In the genomic region with DNA sequence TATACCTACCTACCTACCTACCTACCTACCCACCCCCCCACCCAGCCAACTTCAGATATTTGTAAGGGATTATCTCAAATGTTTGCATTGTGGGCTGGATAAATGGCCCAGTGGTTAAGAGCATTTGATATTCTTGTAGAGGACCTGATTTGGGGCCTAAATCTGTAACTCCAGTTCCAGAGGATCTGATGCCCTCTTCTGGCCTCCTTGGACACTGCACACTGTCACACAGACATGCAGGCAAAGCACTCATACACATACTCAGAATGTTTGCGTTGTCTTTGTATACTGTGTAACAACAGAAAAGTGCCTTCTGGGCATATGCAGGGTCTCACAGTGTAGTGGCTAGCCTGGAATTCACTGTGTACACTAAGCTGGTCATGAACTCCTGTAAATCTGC, we compare ENCODE assay signal across 10 mouse cellular contexts.
DNase-seq lines count a peak whose midpoint lies in the region; ATAC-seq and TF ChIP-seq lines count a peak whose summit lies in the region.
"Had no signal": no experiment of that assay in that cellular context is flagged by ENCODE, and none has a peak within 500 bp of the region (broad histone marks: within the 10 kb centered on the region; RNA-seq: fewer than 3 reads in every experiment).

No protein-coding gene starts in this region.

- TF ChIP-seq POLR2A in CH12.LX (IDR thresholded peaks at IDR 0.05; ENCODE audit: low read depth, low read length) = no peak
- TF ChIP-seq POLR2A in bone marrow, adult 2 months (IDR thresholded peaks at IDR 0.05; ENCODE audit: borderline replicate concordance, control insufficient read depth, low read depth, low read length) = no peak

- TF ChIP-seq RAD21 in CH12.LX (IDR thresholded peaks at IDR 0.05; ENCODE audit: low read depth, low read length) = peak; percentile 62

- H3K9me3 ChIP-seq in kidney, embryonic 14.5 days (ENCODE audit: control insufficient read depth, low read length) = no peaks in the 10 kb centered on the region
- H3K9me3 ChIP-seq in CH12.LX (replicated peaks; ENCODE audit: low read length) = no peaks in the 10 kb centered on the region
- H3K9me3 ChIP-seq in forebrain, embryonic 14.5 days (replicated peaks; ENCODE audit: control insufficient read depth, low read length) = no peaks in the 10 kb centered on the region
- H3K9me3 ChIP-seq: embryonic facial prominence, embryonic 13.5 days; limb, embryonic 15.5 days had no signal

- dilution Hi-C loops in CH12.LX (cut with MboI; ENCODE audit: extremely low pct_ligation_motif_present, extremely low pct_unique_long_range_greater_than_20kb, low sequenced_read_pairs) = no loop called here

- TF ChIP-seq EP300 in CH12.LX (IDR thresholded peaks at IDR 0.05; ENCODE audit: low read length) = no peak

- no peak overlapping the region for H3K4me3 ChIP-seq in kidney, embryonic 14.5 days (ENCODE audit: low read length)
- no peak overlapping the region for H3K4me3 ChIP-seq in CH12.LX (replicated peaks in 1 of 3; ENCODE audit: low read depth in 2 of 3, low read length in 2 of 3, poor library complexity in 1 of 3)
- no peak overlapping the region for H3K4me3 ChIP-seq in bone marrow, adult 2 months (replicated peaks; ENCODE audit: control insufficient read depth, low read depth, low read length)
- no peak overlapping the region for H3K4me3 ChIP-seq in forebrain, embryonic 14.5 days (ENCODE audit: low read depth, low read length)
- H3K4me3 ChIP-seq: embryonic facial prominence, embryonic 13.5 days; limb, embryonic 15.5 days had no signal

- H3K4me1 ChIP-seq in kidney, embryonic 14.5 days (ENCODE audit: control insufficient read depth, insufficient read depth, low read length) = peaks cover 4% of the 10 kb centered on the region
- H3K4me1 ChIP-seq in CH12.LX (ENCODE audit: control insufficient read depth in 1 of 2, insufficient read depth in 2 of 2) = peaks cover 0 to 7% of the 10 kb centered on the region in 2 experiments; a peak in 1 of 4 replicates
- H3K4me1 ChIP-seq in bone marrow, adult 2 months (ENCODE audit: control insufficient read depth, insufficient read depth, low read length) = peaks cover 2% of the 10 kb centered on the region; the same call in 1 of the 2 replicates
- H3K4me1 ChIP-seq in forebrain, embryonic 14.5 days (ENCODE audit: control insufficient read depth, insufficient read depth, low read length) = no peaks in the 10 kb centered on the region
- H3K4me1 ChIP-seq: embryonic facial prominence, embryonic 13.5 days; limb, embryonic 15.5 days had no signal

- no peaks in the 10 kb centered on the region; the same call in 1 of the 2 replicates for H3K36me3 ChIP-seq in kidney, embryonic 14.5 days (ENCODE audit: control insufficient read depth, insufficient read depth, low read length)
- H3K36me3 ChIP-seq in CH12.LX (replicated peaks in 1 of 2; ENCODE audit: control insufficient read depth in 1 of 2, insufficient read depth in 1 of 2, low read length in 1 of 2) = peaks cover 0 to 12% of the 10 kb centered on the region in 2 experiments
- H3K36me3 ChIP-seq in forebrain, embryonic 14.5 days (ENCODE audit: control insufficient read depth, insufficient read depth, low read length) = no peaks in the 10 kb centered on the region

- intact Hi-C loops in left cerebral cortex, postnatal 36 days (cut with DNase I) = no loop called here

- no peak overlapping the region for H3K27ac ChIP-seq in kidney, embryonic 14.5 days (ENCODE audit: low read depth, low read length)
- H3K27ac ChIP-seq in CH12.LX (ENCODE audit: insufficient read depth, low read depth) = no peak overlapping the region
- no peak overlapping the region for H3K27ac ChIP-seq in bone marrow, adult 2 months (ENCODE audit: control insufficient read depth, insufficient read depth, low read depth, low read length, poor library complexity)
- H3K27ac ChIP-seq in forebrain, embryonic 14.5 days (ENCODE audit: low read depth, low read length) = no peak overlapping the region
- H3K27ac ChIP-seq: embryonic facial prominence, embryonic 13.5 days; limb, embryonic 15.5 days had no signal

- no peak overlapping the region for H3K4me2 ChIP-seq in kidney, embryonic 14.5 days (replicated peaks; ENCODE audit: low read depth, low read length)
- H3K4me2 ChIP-seq in CH12.LX (ENCODE audit: insufficient read depth, low read depth, poor library complexity, severe bottlenecking) = no peak overlapping the region
- no peak overlapping the region for H3K4me2 ChIP-seq in forebrain, embryonic 14.5 days (ENCODE audit: low read length)
- H3K4me2 ChIP-seq: embryonic facial prominence, embryonic 13.5 days; limb, embryonic 15.5 days had no signal

- TF ChIP-seq CTCF in CH12.LX (conservative IDR thresholded peaks at IDR 0.05 in 1 of 2, IDR thresholded peaks at IDR 0.05 in 1 of 2; ENCODE audit: low read depth in 2 of 2, low read length in 2 of 2) = peak; percentile 42 to 66
- TF ChIP-seq CTCF in bone marrow, adult 2 months (IDR thresholded peaks at IDR 0.05; ENCODE audit: control insufficient read depth, insufficient read depth, low read length) = peak; percentile 48

- 94% methylated on average over 1 of the region's 1 CpGs for WGBS in kidney, embryonic 14.5 days
- WGBS in bone marrow, adult 2 months = 97% methylated on average over 1 of the region's 1 CpGs
- WGBS in forebrain, embryonic 14.5 days = 97% methylated on average over 1 of the region's 1 CpGs

- DNase-seq in kidney, postnatal 14 days = peak; percentile 23
- no peak for DNase-seq in CH12.LX (ENCODE audit: extremely low read depth)
- peak; percentile 11 to 44 for DNase-seq in natural killer cell, adult 2 months (ENCODE audit: low spot score in 2 of 2)
- DNase-seq in forebrain, embryonic 14.5 days (ENCODE audit: low spot score) = no peak
- DNase-seq in left cerebral cortex, postnatal 36 days (ENCODE audit: low spot score in 2 of 2) = no peak
- DNase-seq in gastrocnemius, postnatal 4 days (ENCODE audit: low spot score in 2 of 2) = no peak

- ATAC-seq in kidney, embryonic 14.5 days (ENCODE audit: low FRiP score, low TSS enrichment) = no peak
- ATAC-seq in forebrain, embryonic 14.5 days = no peak

- in situ Hi-C loops in CH12.LX (cut with MboI; ENCODE audit: low pct_ligation_motif_present, low pct_unique_long_range_greater_than_20kb, low sequenced_read_pairs) = no loop called here

- H3K27me3 ChIP-seq in kidney, embryonic 14.5 days (ENCODE audit: control insufficient read depth, insufficient read depth, low read length) = no peaks in the 10 kb centered on the region
- no peaks in the 10 kb centered on the region for H3K27me3 ChIP-seq in CH12.LX (replicated peaks)
- H3K27me3 ChIP-seq in forebrain, embryonic 14.5 days (replicated peaks; ENCODE audit: control insufficient read depth, insufficient read depth, low read length) = no peaks in the 10 kb centered on the region
- H3K27me3 ChIP-seq: embryonic facial prominence, embryonic 13.5 days; limb, embryonic 15.5 days had no signal

- H3K9ac ChIP-seq in kidney, embryonic 14.5 days (ENCODE audit: low read depth, low read length) = no peak overlapping the region
- no peak overlapping the region for H3K9ac ChIP-seq in CH12.LX (ENCODE audit: insufficient read depth, low read depth)
- H3K9ac ChIP-seq in forebrain, embryonic 14.5 days (ENCODE audit: low read length) = no peak overlapping the region
- H3K9ac ChIP-seq: embryonic facial prominence, embryonic 13.5 days; limb, embryonic 15.5 days had no signal

- no peaks in the 10 kb centered on the region for H3K79me2 ChIP-seq in CH12.LX (replicated peaks; ENCODE audit: control insufficient read depth, extremely low read depth, insufficient read depth, poor library complexity, severe bottlenecking)

TF ChIP-seq in CH12.LX, 34 proteins besides CTCF, POLR2A, EP300 and RAD21:
- peak; percentile 75 for TF ChIP-seq SMC3 (IDR thresholded peaks at IDR 0.05; ENCODE audit: low read depth, low read length)
- peak; percentile 23; the same call in 1 of the 2 replicates for TF ChIP-seq ZC3H11A (IDR thresholded peaks at IDR 0.05; ENCODE audit: low read depth, low read length)
- no peak for TF ChIP-seq MEF2A (IDR thresholded peaks at IDR 0.05; ENCODE audit: borderline replicate concordance, low read depth, low read length)

Comparison
In these comparisons a context has a peak if more than half of its experiments do, and no peak if none do; other contexts are left out.
1. DNase-seq: peak in kidney, postnatal 14 days (single experiment) and natural killer cell, adult 2 months (2 of 2); none in CH12.LX (single experiment), forebrain, embryonic 14.5 days (single experiment), left cerebral cortex, postnatal 36 days (0 of 2) and gastrocnemius, postnatal 4 days (0 of 2).